Mouse (Mus musculus): Measurements from ENCODE around the gene Psmb1. TPM values are rescaled to one million over a fixed set of nuclear protein-coding genes. Genes with fewer than 3 reads are reported as not detected.
"Not testable (repeated sequence)": the region's sequence is repeated elsewhere in the genome, so short reads cannot be mapped to it uniquely, and the experiment has no call there.

Psmb1 gene
- total RNA-seq (2014; rRNA removed) (143 and 195 TPM in 2 replicates), polyA plus RNA-seq (2015; fragmentation: Nextera tagmentation; extraction: Ambion mirVana) (267 and 334 TPM in 2 replicates)

DNA sequence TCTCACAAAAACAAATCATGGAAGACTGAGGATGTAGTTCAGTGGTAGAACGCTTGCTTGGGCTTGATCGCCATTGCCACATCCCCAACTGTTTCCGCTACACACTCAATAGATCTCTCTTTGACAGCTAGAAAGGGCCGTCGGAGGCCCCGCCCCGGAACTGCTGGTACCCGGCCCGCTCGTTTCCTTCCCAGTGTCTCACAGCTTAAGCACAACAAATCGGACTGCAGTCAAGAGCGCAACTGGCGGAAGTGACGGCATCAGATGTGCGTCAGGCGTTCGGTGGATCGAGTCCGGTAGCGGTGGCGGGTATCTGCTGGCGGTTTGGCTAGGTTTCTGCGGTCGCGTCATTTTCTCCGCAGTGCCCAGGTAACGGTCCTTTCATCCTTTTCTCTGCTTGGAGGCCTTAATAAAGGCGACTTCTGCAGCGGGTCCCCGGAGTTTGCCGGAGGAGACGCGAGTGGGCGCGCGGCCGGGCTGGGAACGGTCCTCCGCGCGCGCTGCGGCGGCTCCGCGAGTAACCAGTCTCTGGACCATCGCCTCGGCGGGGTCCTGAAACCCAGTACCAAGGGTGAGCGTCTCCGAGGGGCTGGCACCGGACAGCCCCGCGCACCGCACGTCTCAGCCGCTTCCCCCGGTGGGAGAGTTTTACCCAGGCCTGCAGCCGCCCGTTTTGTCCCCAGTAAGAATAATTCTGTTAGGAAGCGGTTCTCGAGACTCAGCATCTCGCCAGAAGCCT is at the start of gene Psmb1, which contains the start of gene Tbp:
Gene Psmb1, minus strand, starts transcription at position 96 of the 739 bp plus-strand sequence.
Gene Tbp, plus strand, starts transcription at position 233 of the 739 bp plus-strand sequence.
- Histone ChIP-seq H3K4me2 (ENCODE audit: low read depth) (peak within 1 kb of the TSS; percentile 80), H3K27me3 (ENCODE audit: insufficient read depth, low read length) (no peaks in the 10 kb centered on the region), H3K9ac (peak within 1 kb of the TSS; percentile 83), H3K27ac (ENCODE audit: low read depth, low read length) (peak within 1 kb of the TSS; percentile 95), H3K36me3 (ENCODE audit: insufficient read depth) (peaks cover 19% of the 10 kb centered on the region), H3K4me3 (ENCODE audit: low read depth, low read length) (peak within 1 kb of the TSS; percentile 82), H3K9me3 (ENCODE audit: low read length) (no peaks in the 10 kb centered on the region), H3K4me1 (ENCODE audit: insufficient read depth) (peaks cover 31% of the 10 kb centered on the region)
- DNase-seq (peak; percentile 98), ATAC-seq (peak; percentile 93)
- no peak for TF ChIP-seq CTCF (IDR thresholded peaks at IDR 0.05; ENCODE audit: low read depth)
- WGBS, result 2% methylated on average over 63 of the region's 63 CpGs

DNA sequence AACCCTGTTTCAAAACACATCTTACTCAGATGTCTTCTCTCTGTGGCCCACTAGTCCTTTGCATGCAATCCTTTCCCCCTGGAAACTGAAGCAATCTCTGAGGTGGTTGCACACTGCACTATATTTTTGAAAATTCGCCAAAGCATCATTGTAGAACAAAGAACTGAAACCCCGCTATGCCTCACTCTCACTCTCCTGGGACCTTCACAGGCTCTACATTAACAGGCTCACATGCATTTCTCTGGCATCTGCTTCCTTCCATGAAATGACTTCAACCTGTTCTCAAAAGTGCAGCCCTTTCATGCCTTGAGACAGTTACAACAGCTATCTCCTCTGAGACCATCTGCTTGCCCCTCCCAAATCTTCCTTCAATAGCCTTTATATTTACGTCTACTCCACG is 46.9 kb upstream of the Psmb1 start:
- Histone ChIP-seq H3K27me3 (ENCODE audit: insufficient read depth, low read length) (no peaks in the 10 kb centered on the region), H3K36me3 (ENCODE audit: insufficient read depth) (no peaks in the 10 kb centered on the region), H3K9ac (no peak overlapping the region), H3K9me3 (ENCODE audit: low read length) (no peaks in the 10 kb centered on the region), H3K4me3 (ENCODE audit: low read depth, low read length) (no peak overlapping the region), H3K27ac (ENCODE audit: low read depth, low read length) (no peak overlapping the region), H3K4me2 (ENCODE audit: low read depth) (no peak overlapping the region), H3K4me1 (ENCODE audit: insufficient read depth) (no peaks in the 10 kb centered on the region)
- ATAC-seq (no peak), DNase-seq (no peak)
- 77% methylated on average over 4 of the region's 4 CpGs for WGBS
- no peak for TF ChIP-seq CTCF (IDR thresholded peaks at IDR 0.05; ENCODE audit: low read depth)

DNA sequence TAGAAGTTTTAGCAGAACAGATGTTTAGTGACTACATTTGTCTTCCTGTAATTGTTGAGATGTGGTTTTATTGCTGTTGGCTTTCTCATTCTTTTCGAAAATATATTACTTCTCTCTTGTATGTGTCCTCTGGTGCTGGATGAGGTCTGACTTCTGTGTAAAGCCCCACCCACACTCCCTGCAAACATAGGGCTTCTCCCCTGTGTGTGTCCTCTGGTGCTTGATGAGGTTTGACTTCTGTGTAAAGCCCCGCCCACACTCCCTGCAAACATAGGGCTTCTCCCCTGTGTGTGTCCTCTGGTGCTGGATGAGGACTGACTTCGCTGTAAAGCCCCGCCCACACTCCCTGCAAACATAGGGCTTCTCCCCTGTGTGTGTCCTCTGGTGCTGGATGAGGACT is 44.3 kb upstream of the Psmb1 start:
- H3K9me3 ChIP-seq (ENCODE audit: low read length); H3K27me3 ChIP-seq (ENCODE audit: insufficient read depth, low read length); H3K4me2 ChIP-seq (ENCODE audit: low read depth); DNase-seq; ATAC-seq; H3K4me1 ChIP-seq (ENCODE audit: insufficient read depth); H3K36me3 ChIP-seq (ENCODE audit: insufficient read depth); H3K9ac ChIP-seq; H3K4me3 ChIP-seq (ENCODE audit: low read depth, low read length); H3K27ac ChIP-seq (ENCODE audit: low read depth, low read length): not testable (repeated sequence)
- 68% methylated on average over 4 of the region's 4 CpGs for WGBS

DNA sequence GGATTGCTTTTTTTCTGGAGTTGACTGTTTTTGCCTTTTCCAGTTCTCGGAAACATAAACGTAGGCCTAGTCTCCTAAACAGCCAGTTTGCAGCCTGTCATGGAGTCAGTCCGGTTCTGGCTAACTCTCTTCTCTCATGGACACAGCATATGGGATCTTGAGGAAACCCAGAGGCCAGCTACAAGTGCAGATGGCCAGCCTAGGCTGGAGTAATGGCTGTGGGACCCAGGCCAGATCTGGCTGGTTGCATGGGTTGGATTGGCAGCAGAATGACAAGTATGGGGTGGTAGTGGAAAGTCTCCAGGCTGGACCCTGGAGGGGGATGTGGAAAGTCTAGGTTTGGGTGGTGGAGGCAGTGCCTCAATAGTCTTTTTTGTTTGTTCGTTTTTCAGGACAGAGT is 40.8 kb upstream of the Psmb1 start:
- no peak overlapping the region for H3K4me2 ChIP-seq (ENCODE audit: low read depth)
- no peaks in the 10 kb centered on the region for H3K36me3 ChIP-seq (ENCODE audit: insufficient read depth)
- H3K27ac ChIP-seq (ENCODE audit: low read depth, low read length), result no peak overlapping the region
- H3K27me3 ChIP-seq (ENCODE audit: insufficient read depth, low read length), result no peaks in the 10 kb centered on the region; the same call in 1 of the 2 replicates
- no peak overlapping the region for H3K9ac ChIP-seq
- no peak for TF ChIP-seq CTCF (IDR thresholded peaks at IDR 0.05; ENCODE audit: low read depth)
- WGBS, result 76% methylated on average over 4 of the region's 4 CpGs
- ATAC-seq, result no peak
- DNase-seq, result no peak
- no peaks in the 10 kb centered on the region for H3K9me3 ChIP-seq (ENCODE audit: low read length)
- no peaks in the 10 kb centered on the region for H3K4me1 ChIP-seq (ENCODE audit: insufficient read depth)
- no peak overlapping the region for H3K4me3 ChIP-seq (ENCODE audit: low read depth, low read length)

DNA sequence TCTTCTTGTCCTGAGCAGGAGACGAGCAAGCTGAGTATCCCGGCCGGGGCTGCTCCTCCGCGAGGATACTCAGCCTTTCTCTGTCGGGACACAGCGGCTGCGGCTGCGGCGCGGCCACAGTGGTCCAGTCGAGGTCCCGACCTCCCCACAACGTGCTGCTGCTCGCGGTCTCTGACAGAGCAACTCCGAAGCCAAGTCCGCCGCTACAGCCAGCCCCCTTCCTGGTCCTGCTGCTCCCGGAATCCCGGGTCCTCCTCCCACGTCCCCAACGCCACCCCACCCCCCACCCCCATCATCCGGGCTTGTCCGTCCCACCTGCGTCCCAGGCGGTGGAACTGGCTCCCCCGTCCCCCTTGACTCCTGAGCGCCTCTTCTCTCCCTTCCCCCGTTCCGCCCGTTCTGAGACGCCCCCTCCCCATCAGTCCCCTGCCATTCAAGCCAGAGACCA is 36.9 kb upstream of the Psmb1 start:
- DNase-seq, result no peak
- TF ChIP-seq CTCF (IDR thresholded peaks at IDR 0.05; ENCODE audit: low read depth), result no peak
- no peak overlapping the region for H3K27ac ChIP-seq (ENCODE audit: low read depth, low read length)
- H3K4me1 ChIP-seq (ENCODE audit: insufficient read depth), result no peaks in the 10 kb centered on the region
- H3K9ac ChIP-seq, result peak overlapping the region; percentile 44
- H3K9me3 ChIP-seq (ENCODE audit: low read length), result no peaks in the 10 kb centered on the region
- peak overlapping the region; percentile 42 for H3K4me3 ChIP-seq (ENCODE audit: low read depth, low read length)
- WGBS, result 1% methylated on average over 33 of the region's 33 CpGs
- ATAC-seq, result no peak
- H3K4me2 ChIP-seq (ENCODE audit: low read depth), result peak overlapping the region; percentile 92
- no peaks in the 10 kb centered on the region; the same call in 1 of the 2 replicates for H3K27me3 ChIP-seq (ENCODE audit: insufficient read depth, low read length)
- no peaks in the 10 kb centered on the region for H3K36me3 ChIP-seq (ENCODE audit: insufficient read depth)

DNA sequence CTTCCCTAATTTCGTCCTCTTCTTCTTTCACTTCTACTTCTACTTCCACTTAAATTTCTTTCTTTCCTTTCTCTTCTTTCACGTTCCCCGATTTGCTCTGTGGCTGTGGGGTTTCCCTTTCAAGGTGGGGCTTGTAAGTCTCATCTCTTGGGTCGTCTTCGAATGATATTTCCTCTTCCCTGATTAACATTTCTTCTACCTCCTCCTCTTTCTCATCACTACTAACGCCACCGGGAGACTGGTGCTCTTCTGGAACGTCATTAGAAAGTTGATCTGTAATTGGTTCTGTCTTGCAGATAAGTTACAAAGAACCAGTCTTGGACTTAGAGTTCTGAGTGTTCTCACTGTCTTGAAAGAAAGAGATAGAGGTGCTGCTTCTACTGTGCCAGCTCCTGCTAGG is 36.4 kb upstream of the Psmb1 start:
- 20% methylated on average over 8 of the region's 8 CpGs for WGBS
- H3K4me3 ChIP-seq (ENCODE audit: low read depth, low read length), result peak overlapping the region; percentile 42
- ATAC-seq (0 out of 2 replicates have a peak, but pooled peaks have one; percentile 3), DNase-seq (peak; percentile 15)
- TF ChIP-seq CTCF (IDR thresholded peaks at IDR 0.05; ENCODE audit: low read depth), result no peak
- H3K27me3 ChIP-seq (ENCODE audit: insufficient read depth, low read length), result no peaks in the 10 kb centered on the region; the same call in 1 of the 2 replicates
- H3K4me1 ChIP-seq (ENCODE audit: insufficient read depth), result no peaks in the 10 kb centered on the region
- H3K4me2 ChIP-seq (ENCODE audit: low read depth), result peak overlapping the region; percentile 92
- no peaks in the 10 kb centered on the region for H3K36me3 ChIP-seq (ENCODE audit: insufficient read depth)
- no peak overlapping the region for H3K27ac ChIP-seq (ENCODE audit: low read depth, low read length)
- H3K9me3 ChIP-seq (ENCODE audit: low read length), result no peaks in the 10 kb centered on the region
- no peak overlapping the region for H3K9ac ChIP-seq

DNA sequence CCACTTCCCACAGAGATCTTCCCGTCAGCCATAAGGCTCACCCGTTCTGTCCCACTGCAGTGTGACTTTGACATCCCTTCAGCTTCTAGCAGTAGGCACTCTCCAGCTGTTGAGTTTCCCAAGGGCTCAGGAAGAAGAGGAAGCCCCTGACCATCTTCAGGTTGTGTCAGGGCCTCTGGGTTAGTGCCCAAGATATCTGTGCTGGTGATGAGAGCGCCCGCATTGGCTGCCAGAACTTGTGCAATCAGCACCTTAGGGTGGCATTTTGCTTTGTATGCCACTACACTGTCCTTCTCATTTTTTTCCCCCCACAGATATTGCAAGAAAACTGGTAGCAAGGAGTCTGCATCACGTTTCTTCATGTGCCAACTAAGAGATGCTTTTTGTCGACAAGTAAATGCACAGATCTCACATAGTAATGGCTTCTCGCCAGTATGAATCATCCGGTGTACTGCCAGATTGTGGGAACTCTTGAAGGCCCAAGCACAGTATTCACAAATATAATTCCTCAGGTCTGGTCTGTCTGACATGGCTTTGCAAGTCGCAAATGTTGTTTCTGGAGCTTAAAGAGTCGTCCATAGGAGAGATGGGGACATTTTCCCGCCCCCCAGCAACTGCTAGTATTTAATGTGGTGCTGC is 35.7 kb upstream of the Psmb1 start:
- TF ChIP-seq CTCF (IDR thresholded peaks at IDR 0.05; ENCODE audit: low read depth), result no peak
- no peaks in the 10 kb centered on the region for H3K9me3 ChIP-seq (ENCODE audit: low read length)
- H3K36me3 ChIP-seq (ENCODE audit: insufficient read depth), result no peaks in the 10 kb centered on the region
- ATAC-seq, result no peak
- 64% methylated on average over 11 of the region's 11 CpGs for WGBS
- H3K4me2 ChIP-seq (ENCODE audit: low read depth), result no peak overlapping the region
- peak; percentile 20 for DNase-seq
- no peaks in the 10 kb centered on the region; the same call in 1 of the 2 replicates for H3K27me3 ChIP-seq (ENCODE audit: insufficient read depth, low read length)
- H3K27ac ChIP-seq (ENCODE audit: low read depth, low read length), result no peak overlapping the region
- H3K4me3 ChIP-seq (ENCODE audit: low read depth, low read length), result no peak overlapping the region
- no peaks in the 10 kb centered on the region for H3K4me1 ChIP-seq (ENCODE audit: insufficient read depth)
- H3K9ac ChIP-seq, result no peak overlapping the region
